Mouse (Mus musculus) heart, embryonic 13.5 days (tissue): Measurements from ENCODE around the gene Rasgef1b. TPM values are rescaled to one million over a fixed set of nuclear protein-coding genes. Genes with fewer than 3 reads are reported as not detected.

Experiments used
- ATAC-seq: fragments of 200-750 bp; cut with Nextera tagmentation; 2 replicates; pipeline ENCODE4 v1.8.0; 2017; ENCODE audit warnings: moderate TSS enrichment; ENCODE audit not compliant: insufficient number of reproducible peaks, low FRiP score, low TSS enrichment; ENCODE audit errors: extremely low read depth
- H3K27ac ChIP-seq: fragments of 300-500 bp; sonication (generic); replicated peaks from 2 replicates; pipeline ENCODE4 v1.5.1; 2015; ENCODE audit warnings: moderate library complexity, mild to moderate bottlenecking, inconsistent platforms
- H3K27me3 ChIP-seq: fragments of 300-500 bp; sonication (generic); replicated peaks from 2 replicates; pipeline ENCODE4 v1.6.1; 2015; ENCODE audit warnings: mild to moderate bottlenecking, inconsistent platforms
- H3K36me3 ChIP-seq: fragments of 300-500 bp; sonication (generic); 2 replicates; pipeline ENCODE4 v1.6.1; 2015; ENCODE audit warnings: mild to moderate bottlenecking, inconsistent platforms
- H3K4me1 ChIP-seq: fragments of 300-500 bp; sonication (generic); 2 replicates; pipeline ENCODE4 v1.6.1; 2015; ENCODE audit warnings: inconsistent platforms
- H3K4me2 ChIP-seq: fragments of 300-500 bp; sonication (generic); 2 replicates; pipeline ENCODE4 v1.6.1; 2015; ENCODE audit warnings: inconsistent platforms, mild to moderate bottlenecking, moderate library complexity
- H3K4me3 ChIP-seq: fragments of 300-500 bp; sonication (generic); 2 replicates; pipeline ENCODE4 v1.5.1; 2015; ENCODE audit warnings: moderate library complexity, mild to moderate bottlenecking, inconsistent platforms
- H3K9ac ChIP-seq: fragments of 300-500 bp; sonication (generic); 2 replicates; pipeline ENCODE4 v1.6.1; 2015; ENCODE audit warnings: inconsistent platforms, mild to moderate bottlenecking, moderate library complexity
- H3K9me3 ChIP-seq: fragments of 300-500 bp; sonication (generic); 2 replicates; pipeline ENCODE4 v1.6.1; 2016; ENCODE audit warnings: inconsistent platforms
- WGBS: fragments of 180-500 bp; shearing (Covaris S2); methylation state at CpG from one replicate; pipeline ENCODE4 v1.1.7; 2015; ENCODE audit warnings: mixed read lengths; 5-methylcytosine and 5-hydroxymethylcytosine counted together
- polyA plus RNA-seq: library from polyadenylated mRNA; unstranded; fragments of >200 nt; fragmentation: Nextera tagmentation; extraction: Ambion mirVana; gene quantifications from 2 replicates; pipeline ENCODE4 v1.2.1, GENCODE M21; 2015

Gene Rasgef1b
- polyA plus RNA-seq, 1 experiment from 2014 or later = 36.7 TPM

DNA sequence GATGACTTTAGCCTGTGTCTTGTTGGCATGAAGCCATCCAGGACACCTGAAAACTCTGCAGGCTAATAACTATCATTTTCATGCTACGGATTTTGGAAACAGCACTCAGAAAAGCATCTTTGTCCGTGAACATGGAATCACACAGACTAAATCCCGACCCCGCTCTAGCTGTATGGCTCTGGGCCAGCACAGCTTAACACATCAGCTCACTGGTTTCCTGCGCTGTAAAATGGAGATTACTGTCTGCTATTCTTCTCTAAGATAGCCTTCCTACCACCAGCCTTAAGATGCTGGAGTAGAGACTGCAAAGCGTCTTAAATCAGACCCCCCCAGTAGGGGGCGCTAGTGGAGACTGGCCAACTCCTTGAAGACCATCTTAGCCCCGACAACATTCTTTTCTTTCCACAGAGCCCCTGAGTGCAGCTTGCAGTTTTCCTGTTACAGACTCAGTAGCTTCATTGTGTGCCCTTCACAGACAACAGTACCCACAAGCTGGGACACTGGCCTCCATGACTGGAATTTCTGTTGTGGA lies 94.8 kb downstream of the Rasgef1b start:
- WGBS = 56% methylated on average over 8 of the region's 8 CpGs
- no peaks in the 10 kb centered on the region for H3K27me3 ChIP-seq
- ATAC-seq = no peak
- no peaks in the 10 kb centered on the region for H3K36me3 ChIP-seq
- H3K4me1 ChIP-seq = peaks cover 41% of the 10 kb centered on the region
- no peaks in the 10 kb centered on the region for H3K9me3 ChIP-seq
- H3K9ac ChIP-seq = no peak overlapping the region
- H3K4me2 ChIP-seq = no peak overlapping the region; the same call in 1 of the 2 replicates
- H3K4me3 ChIP-seq = no peak overlapping the region
- H3K27ac ChIP-seq = peak overlapping the region; percentile 30; the same call in 1 of the 2 replicates

DNA sequence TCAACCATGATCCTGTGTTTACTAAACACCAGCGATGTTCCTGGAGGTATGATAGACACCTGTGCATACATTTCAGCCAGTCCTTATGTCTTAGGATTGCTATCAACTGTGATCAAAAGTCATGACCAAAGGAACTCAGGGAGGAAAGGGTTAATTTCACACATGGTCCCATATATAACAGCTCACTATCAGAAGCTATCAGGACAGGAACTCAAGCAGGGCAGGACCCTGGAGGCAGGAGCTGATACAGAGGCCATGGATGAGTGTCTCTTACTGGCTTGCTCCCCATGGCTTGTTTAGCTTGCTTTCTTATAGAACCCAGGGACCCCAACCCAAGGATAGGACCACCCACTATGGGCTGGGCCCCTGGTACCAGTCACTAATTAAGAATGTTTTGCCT lies 95.3 kb downstream of the Rasgef1b start:
- no peak overlapping the region for H3K4me2 ChIP-seq
- peak overlapping the region; percentile 30; the same call in 1 of the 2 replicates for H3K27ac ChIP-seq
- H3K27me3 ChIP-seq = no peaks in the 10 kb centered on the region
- ATAC-seq = no peak
- WGBS = 68% methylated on average over 1 of the region's 1 CpGs
- H3K9ac ChIP-seq = no peak overlapping the region
- no peaks in the 10 kb centered on the region for H3K9me3 ChIP-seq
- H3K36me3 ChIP-seq = no peaks in the 10 kb centered on the region
- no peak overlapping the region for H3K4me3 ChIP-seq
- peaks cover 46% of the 10 kb centered on the region for H3K4me1 ChIP-seq

DNA sequence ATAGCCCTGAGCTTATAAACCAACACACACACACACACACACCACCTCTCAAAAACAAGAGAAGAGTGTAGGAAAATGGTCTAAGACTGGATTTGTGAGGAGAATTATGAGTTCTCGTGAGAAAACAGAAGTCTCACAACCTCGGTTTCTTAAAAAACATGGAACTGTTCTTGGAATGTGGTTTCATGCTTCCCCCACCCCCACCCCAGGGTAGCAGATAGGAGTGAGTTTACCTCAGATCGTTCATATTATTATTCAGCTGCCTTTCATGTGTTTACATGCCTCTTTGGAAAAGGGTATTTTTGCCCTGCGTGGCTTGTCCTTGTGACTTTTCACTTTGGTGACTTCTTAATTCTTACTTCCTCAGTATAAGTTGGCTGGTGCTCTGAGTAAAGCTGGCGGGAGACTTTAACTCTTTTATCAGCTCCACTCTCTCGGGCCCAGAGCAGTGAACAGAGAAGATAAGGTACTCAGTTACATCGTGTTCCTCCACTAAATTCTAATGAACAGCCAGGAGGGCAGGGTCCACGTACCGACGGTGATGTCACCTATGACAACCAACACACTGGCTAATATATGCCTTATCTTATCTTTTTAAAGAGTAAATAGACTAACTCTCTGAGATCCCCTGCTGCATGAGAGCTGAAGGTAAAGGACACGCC lies 96.1 kb downstream of the Rasgef1b start:
- Histone ChIP-seq H3K36me3 (no peaks in the 10 kb centered on the region), H3K4me3 (no peak overlapping the region), H3K9ac (no peak overlapping the region), H3K27ac (0 out of 2 replicates have a peak overlapping the region, but pooled peaks have one; percentile 3), H3K27me3 (no peaks in the 10 kb centered on the region), H3K9me3 (no peaks in the 10 kb centered on the region), H3K4me2 (peak overlapping the region; percentile 6; the same call in 1 of the 2 replicates), H3K4me1 (peaks cover 52% of the 10 kb centered on the region)
- WGBS = 15% methylated on average over 11 of the region's 11 CpGs
- ATAC-seq = no peak

DNA sequence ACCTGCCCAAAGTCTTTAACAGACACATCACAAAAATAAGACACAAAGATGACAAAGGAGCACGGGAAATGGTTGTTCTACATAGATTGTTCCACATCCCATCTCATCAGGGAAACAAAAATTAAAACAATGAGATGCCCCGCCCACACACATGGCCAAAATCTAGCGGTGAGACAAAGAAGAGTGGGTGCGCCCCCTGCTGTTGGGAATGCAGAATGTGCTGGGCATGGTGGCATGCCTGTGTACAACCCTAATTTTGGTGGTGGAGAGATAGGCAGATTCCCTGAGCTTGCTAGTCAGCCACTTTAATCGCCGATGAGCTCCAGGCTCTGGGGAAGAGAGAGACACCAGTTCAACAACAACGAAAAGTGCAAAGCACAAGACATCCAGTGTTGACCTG lies 98.8 kb downstream of the Rasgef1b start:
- ATAC-seq = no peak
- 65% methylated on average over 7 of the region's 7 CpGs for WGBS
- peaks cover 55% of the 10 kb centered on the region for H3K4me1 ChIP-seq

DNA sequence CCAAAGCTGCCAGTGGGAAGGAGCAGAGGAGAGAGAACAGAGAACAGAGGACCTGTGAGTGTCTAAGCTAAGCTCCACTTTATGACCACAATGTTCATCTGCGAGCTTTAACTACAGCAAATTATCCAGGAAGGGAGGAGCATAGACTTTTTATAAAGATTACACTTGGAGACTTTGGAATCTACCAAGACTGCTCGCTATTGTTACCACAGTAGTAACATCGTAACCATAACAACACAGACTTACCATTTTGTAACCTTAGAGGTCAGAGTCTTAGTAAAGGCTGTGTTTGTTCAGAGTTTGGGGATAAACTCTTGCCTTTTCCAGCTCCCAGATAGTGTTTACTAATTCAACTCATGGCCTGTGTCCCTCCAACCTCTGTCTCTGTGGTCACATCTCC lies 103.3 kb downstream of the Rasgef1b start:
- Histone ChIP-seq H3K9me3 (no peaks in the 10 kb centered on the region), H3K27ac (no peak overlapping the region), H3K27me3 (no peaks in the 10 kb centered on the region), H3K36me3 (no peaks in the 10 kb centered on the region), H3K4me1 (peaks cover 25% of the 10 kb centered on the region), H3K9ac (no peak overlapping the region), H3K4me3 (no peak overlapping the region), H3K4me2 (no peak overlapping the region)
- no peak for ATAC-seq
- WGBS = 76% methylated on average over 3 of the region's 3 CpGs

More for the DNA sequence above, 98.8 kb downstream of the Rasgef1b start:
- Histone ChIP-seq H3K27ac (no peak overlapping the region), H3K9me3 (no peaks in the 10 kb centered on the region), H3K36me3 (no peaks in the 10 kb centered on the region), H3K27me3 (no peaks in the 10 kb centered on the region), H3K4me3 (no peak overlapping the region), H3K4me2 (no peak overlapping the region), H3K9ac (no peak overlapping the region)

DNA sequence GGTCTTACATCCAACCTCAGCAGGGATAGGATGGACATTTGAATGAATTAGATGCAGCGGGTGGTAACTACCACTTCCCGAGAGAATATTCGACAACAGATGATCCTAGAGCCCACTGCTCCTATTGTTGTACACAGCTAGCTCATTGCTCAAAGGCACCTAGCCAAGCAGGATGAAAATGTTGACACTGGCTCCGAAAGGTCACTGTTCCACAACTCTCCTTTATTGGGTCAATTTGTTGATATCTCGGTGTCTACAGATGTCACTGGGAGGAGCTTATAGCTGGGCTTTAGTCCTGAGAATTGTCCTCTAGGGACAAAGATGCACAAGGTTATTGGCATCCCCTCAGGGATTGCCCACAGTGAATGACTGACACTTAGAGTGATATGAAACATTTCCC lies 108.1 kb downstream of the Rasgef1b start:
- Histone ChIP-seq H3K4me1 (0 out of 2 replicates have a peak, but pooled peaks cover 4% of the 10 kb centered on the region), H3K4me3 (no peak overlapping the region), H3K9me3 (no peaks in the 10 kb centered on the region), H3K27ac (no peak overlapping the region), H3K9ac (no peak overlapping the region), H3K4me2 (no peak overlapping the region), H3K27me3 (no peaks in the 10 kb centered on the region), H3K36me3 (no peaks in the 10 kb centered on the region)
- 77% methylated on average over 5 of the region's 5 CpGs for WGBS
- ATAC-seq = no peak

DNA sequence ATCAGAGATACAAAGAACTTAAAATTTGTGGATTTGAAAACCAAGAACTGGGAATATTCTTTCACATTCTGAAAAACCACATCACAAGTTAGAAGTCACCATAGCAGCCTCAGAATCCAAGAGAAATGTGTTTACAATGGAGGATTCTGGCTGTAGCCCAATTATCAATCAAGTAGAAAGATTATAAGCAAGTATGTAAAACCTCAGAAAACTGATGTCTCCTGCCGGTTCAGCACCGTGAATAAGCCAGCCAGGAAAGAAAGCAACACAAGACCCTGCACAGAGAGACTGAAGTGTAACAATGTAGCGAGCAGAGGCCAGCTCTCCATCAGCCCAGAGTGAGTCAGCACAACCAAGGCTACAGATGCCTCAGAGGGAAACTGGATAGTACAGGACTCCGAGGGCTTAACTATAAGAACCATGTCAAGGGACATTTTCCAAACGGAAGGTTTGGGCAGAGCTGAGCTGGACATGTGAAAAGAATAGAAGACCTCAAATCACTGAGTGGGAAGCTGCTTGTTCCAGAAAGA lies 111.5 kb downstream of the Rasgef1b start:
- H3K36me3 ChIP-seq = no peaks in the 10 kb centered on the region
- no peak overlapping the region for H3K27ac ChIP-seq
- H3K9me3 ChIP-seq = no peaks in the 10 kb centered on the region
- H3K9ac ChIP-seq = no peak overlapping the region
- no peak overlapping the region for H3K4me2 ChIP-seq
- H3K4me3 ChIP-seq = no peak overlapping the region
- no peak for ATAC-seq
- peaks cover 17% of the 10 kb centered on the region for H3K4me1 ChIP-seq
- H3K27me3 ChIP-seq = peaks cover 13% of the 10 kb centered on the region
- WGBS = 31% methylated on average over 5 of the region's 5 CpGs

DNA sequence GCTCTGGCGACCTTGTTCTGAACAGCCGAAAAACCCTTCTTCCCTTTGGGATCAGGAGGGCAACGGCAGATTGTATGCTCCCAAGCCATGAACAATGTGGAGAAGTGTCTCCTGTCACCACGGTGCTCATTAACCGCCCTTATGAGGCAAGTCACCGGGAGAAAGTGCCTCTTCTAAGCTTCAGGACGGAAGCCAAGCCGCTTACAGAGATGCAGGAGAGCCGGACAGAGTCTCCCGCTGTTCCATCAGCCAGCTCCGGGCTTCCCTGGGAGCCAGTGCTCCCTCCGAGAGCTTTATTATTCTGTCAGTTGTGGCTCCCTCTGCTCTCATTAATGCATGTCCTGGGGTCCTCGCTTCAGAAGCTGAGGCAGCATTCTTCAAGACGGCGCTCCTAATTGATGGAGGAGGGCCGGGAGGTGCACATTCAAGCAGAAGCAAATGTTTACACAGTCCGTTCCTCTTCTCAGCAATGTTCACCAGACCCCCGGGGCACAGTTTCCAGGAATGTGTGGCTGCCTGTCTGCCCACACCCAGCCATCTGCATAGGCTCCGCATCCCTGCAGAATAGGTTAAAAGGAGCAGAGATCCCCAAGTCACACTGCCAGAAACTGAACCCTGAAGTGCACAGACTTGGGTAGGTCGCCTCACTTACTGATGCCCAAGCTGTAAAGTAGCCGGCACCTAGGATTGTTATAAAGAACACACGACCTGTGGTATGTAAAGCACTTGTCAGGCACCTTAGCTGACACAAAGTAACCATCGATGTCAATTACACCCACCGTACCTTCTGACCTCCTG lies 115.3 kb downstream of the Rasgef1b start:
- peak overlapping the region; percentile 40 for H3K4me3 ChIP-seq
- 2% methylated on average over 24 of the region's 24 CpGs for WGBS
- ATAC-seq = no peak
- H3K4me1 ChIP-seq = peaks cover 17% of the 10 kb centered on the region
- peaks cover 30% of the 10 kb centered on the region for H3K27me3 ChIP-seq
- H3K9ac ChIP-seq = peak overlapping the region; percentile 66
- H3K27ac ChIP-seq = no peak overlapping the region
- no peaks in the 10 kb centered on the region for H3K9me3 ChIP-seq
- H3K36me3 ChIP-seq = no peaks in the 10 kb centered on the region
- H3K4me2 ChIP-seq = peak overlapping the region; percentile 71

DNA sequence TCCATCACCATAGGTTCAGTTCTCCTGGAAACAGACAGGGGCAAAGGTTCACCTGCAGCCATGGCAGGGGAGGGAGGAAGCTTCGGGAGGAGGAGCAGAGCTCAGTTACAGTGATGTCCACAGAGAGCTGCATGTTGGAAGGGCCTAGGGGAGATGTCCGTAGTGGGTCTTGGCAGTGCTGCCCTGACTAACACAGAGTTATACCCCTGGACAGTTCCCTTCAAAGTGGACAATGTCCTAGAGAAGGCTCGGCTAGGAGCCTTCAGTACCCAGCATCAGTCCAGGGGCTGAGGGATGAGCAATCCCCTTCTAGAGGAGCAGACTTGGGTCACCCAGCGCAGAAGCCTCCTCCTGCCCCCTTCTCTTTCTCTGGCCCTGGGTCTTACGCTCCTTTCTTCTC lies 121.3 kb downstream of the Rasgef1b start:
- no peak for ATAC-seq
- Histone ChIP-seq H3K4me3 (no peak overlapping the region), H3K4me2 (no peak overlapping the region), H3K9me3 (no peaks in the 10 kb centered on the region), H3K27ac (no peak overlapping the region), H3K36me3 (no peaks in the 10 kb centered on the region), H3K27me3 (peaks cover 16% of the 10 kb centered on the region), H3K9ac (no peak overlapping the region), H3K4me1 (peaks cover 7% of the 10 kb centered on the region)
- WGBS = 63% methylated on average over 5 of the region's 5 CpGs

DNA sequence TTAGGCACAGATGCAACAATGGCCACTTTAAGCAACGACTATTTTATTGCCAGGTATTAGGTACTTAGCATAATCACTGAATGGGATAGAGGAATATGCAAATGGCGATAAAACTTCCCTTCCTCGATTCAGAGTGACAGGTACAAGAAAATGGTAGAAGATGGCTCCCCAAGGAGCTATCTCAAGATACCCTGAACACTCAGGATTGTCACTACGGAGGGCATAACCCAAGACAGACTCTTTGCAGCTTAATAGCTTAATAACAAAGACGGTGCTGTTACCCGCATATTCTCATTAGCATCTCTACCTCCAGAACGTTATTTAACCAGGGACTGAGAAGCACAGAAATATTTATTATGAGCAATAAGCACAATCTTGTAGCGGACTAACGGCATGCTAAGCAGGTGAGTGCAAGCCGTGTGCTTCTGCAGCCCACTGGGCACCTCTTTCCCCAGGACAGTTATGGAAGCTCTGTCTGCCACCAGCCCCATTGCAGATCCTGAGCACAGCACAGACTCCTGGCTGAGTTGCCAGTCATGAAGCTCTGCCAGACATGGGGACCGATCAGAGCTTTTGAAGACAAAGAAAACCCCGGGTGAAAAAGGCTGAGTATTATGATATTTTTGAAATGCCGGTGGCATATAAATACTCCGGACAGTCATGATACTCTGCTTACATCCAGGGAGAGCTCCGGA lies 122.6 kb downstream of the Rasgef1b start:
- Histone ChIP-seq H3K9me3 (no peaks in the 10 kb centered on the region), H3K9ac (no peak overlapping the region), H3K27me3 (peaks cover 16% of the 10 kb centered on the region), H3K27ac (no peak overlapping the region), H3K4me2 (no peak overlapping the region), H3K36me3 (no peaks in the 10 kb centered on the region), H3K4me1 (peaks cover 7% of the 10 kb centered on the region), H3K4me3 (no peak overlapping the region)
- 77% methylated on average over 15 of the region's 15 CpGs for WGBS
- ATAC-seq = no peak
